Mouse (Mus musculus) frontal cortex, adult (tissue): ENCODE results near the gene Hist1h2ai.

Experiments
- ATAC-seq: cut with Nextera tagmentation; 2 replicates; pipeline ENCODE4 v1.9.2; 2017; ENCODE audit warnings: mild to moderate bottlenecking, moderate library complexity, mixed read lengths; ENCODE audit not compliant: low TSS enrichment

The Hist1h2ai gene

DNA sequence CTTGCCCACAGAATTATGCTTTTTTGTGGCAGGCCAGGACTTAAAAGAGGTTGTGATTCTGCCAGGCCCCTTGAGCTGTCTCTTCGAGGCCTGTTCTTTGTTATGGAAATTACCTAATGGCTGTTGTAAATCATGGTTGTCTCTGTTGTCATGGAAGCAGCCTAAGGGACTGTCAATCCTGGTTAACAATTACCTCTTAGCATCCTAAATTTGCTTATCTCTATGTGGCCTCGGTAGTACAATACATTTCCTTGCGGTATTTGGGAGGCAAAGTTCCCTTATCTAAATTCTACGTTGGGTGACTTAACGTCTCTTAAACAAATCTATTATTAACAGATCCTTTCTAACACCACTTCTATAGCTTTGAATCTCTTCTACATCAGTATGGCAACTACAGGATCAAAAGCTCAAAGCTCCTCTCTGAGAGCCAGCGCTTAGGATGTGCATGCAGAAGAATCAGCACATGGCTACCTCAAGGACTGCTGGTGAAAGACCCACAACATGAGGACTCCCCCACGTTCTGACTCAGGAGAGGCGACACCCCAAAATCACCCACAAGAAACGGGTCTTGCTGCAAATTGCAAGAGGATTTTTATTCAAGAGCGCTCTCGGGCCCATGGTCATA lies 11.8 kb downstream of the Hist1h2ai start:
- no peak for ATAC-seq

GRCm38 (mm10) chr13:21729544-21729943 lies 13.3 kb downstream of the Hist1h2ai start:
- ATAC-seq: no peak

DNA sequence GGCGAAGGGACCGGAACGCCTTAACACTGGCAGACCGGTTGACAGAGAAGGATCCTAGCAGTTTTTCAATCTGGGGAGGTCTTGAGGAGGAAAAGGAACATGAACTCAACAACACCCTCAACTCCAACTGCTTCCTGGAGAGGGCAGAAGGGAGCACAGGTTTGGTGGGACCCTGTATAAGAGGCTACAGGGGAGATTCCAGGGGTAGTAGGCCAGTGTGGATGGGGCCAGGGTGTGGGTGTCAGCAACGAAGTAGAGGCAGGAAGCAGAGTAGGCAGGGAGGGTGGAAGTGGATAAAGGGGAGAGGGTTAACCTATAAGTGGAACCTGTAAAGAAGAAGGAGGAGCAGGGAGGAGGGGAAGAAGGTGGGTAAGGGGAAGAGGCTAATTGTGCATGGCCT lies 17.2 kb downstream of the Hist1h2ai start:
- no peak for ATAC-seq

DNA sequence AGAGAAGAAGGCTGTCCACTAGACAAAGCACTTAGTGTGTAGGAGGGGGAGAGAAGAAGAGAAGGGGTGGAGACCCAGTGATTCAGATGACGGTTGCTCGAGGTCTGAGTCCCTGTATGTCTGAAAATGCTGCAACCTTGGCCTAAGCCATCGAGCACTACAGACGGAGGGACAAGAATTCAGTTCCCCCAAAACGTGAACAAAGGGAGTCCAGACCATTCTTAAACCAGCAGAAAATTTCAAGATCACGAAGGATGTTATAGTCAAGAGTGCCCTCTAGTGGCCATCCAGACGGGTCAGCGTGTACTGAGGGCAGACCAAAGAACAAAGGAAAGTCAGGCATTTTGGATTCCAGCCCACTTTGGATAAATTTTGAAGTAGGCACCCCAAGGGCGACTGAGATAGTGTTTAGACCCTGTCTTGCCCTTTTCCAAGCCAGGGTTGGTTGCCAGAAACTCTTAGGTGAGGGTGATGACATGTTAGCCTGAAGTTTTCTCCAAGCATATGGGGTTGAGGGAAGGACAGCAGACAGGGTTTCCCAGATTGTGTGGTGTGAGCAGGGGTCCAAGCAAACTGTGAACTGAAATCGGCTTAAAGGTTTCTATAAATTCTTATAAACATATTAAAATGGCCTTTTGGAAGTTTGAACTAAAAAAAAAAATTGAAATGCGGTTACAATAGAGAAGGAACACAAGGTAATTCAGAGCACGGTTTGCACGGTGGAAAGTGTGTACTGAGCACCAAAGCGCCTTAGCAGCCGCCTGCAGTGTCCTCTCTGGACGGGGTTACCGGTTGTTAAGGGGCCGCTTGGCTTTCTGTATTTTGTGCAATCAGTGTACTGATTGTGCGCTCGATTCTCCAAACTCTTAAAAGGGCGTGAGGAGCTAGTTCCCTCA lies 18.0 kb downstream of the Hist1h2ai start:
- peak; percentile 70 for ATAC-seq

- peak; percentile 92 for ATAC-seq
These were observed 18.9 kb downstream of the Hist1h2ai start, which contains the start of gene Hist1h4j for GRCm38 (mm10) chr13:21734906-21735767. TSS of gene Hist1h4j (plus strand) at chr13:21735064.

GRCm38 (mm10) chr13:21745006-21745405 lies 28.8 kb downstream of the Hist1h2ai start:
- ATAC-seq: no peak

DNA sequence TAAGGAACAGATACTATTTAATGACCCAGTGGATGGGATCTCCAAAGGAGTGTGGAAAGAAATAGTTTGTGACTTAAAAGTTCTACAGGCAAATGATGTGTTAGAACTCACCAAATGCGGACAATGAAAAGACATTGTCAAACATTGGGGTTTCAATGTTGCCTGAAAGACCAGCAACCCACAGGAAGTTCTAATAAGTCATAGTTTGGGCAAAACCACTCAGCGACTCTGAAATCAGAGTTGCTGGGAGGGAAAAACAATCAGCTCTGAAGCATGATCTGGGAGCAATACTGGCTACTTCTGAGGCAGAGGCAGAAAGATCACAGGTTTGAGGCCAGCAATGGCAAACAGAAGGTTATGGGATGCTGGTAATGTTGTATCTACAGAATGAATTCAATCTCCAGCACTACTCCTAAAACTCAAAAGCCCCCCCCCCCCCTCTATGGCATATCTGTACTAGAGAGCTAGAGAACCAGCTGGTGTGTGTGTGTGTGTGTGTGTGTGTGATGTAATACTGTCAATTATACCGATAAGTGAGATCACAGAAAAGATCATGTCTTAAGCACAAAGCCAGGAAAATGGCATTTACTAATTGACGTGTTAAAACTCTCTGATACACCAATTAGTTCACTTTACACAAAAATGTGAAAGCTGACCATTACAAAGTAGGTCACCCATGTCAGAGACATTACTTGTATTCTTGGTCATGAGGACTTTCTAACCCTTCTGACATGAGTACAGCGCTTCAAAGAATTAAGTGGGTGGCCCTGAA lies 33.4 kb downstream of the Hist1h2ai start:
- no peak for ATAC-seq

- peak; percentile 89 for ATAC-seq
These were observed 34.2 kb downstream of the Hist1h2ai start, which contains the start of gene Hist1h4k for GRCm38 (mm10) chr13:21750159-21751017. TSS of gene Hist1h4k (minus strand) at chr13:21750505.

DNA sequence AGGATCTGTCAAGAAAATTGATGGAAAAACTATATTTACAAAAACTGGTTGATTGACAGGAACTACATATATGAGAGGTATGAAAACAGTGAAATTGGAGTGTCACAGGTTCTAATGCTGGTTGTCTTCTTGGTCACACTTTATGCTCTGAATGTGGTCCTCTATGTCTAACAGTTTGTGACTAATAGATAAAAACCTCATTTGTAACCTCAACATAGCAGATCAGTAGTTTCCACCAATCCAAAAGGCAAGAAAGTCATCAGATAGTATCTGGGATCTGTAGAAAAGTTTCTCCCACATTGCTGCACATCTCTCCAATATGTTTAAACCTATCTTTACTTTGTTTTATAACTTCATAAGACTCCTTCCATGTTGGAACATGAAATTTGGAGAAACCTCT lies 35.2 kb downstream of the Hist1h2ai start:
- no peak for ATAC-seq

GRCm38 (mm10) chr13:21751827-21752226 lies 35.6 kb downstream of the Hist1h2ai start:
- no peak for ATAC-seq

DNA sequence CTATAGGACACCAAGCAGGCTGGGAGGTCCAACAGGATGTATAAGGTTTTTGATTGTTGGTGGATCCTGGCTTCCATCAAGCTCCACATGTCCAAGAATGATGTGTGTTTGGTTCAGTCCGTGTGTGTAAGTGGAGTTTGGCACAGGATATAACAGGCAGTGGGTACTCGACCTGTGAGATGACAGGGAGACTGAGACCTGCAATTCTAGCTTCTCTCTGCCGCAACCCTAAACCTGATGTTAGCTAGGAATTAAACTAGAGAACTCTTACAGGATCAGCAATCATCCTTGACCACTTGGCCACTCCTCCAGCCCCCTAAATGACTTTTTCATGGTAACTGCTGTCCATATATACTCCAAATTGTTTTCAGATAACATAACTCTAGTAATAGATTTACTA lies 36.1 kb downstream of the Hist1h2ai start:
- no peak for ATAC-seq

- ATAC-seq: no peak
These were observed 36.9 kb downstream of the Hist1h2ai start for GRCm38 (mm10) chr13:21753051-21753523.

- ATAC-seq: peak; percentile 98
These were observed 37.5 kb downstream of the Hist1h2ai start, which contains the start of the genes Hist1h2ak and Hist1h2bn for GRCm38 (mm10) chr13:21753524-21754285. TSS of gene Hist1h2ak (minus strand) at chr13:21753827. TSS of gene Hist1h2bn (plus strand) at chr13:21754123.

- ATAC-seq: 0 out of 2 replicates have a peak, but pooled peaks have one; percentile 8
These were observed 38.2 kb downstream of the Hist1h2ai start for GRCm38 (mm10) chr13:21754294-21755001.

- ATAC-seq: no peak
These were observed 39.5 kb downstream of the Hist1h2ai start for GRCm38 (mm10) chr13:21755707-21756106.
